Mouse (Mus musculus): ENCODE data around the gene Fam110c. TPM values are rescaled to one million over a fixed set of nuclear protein-coding genes. Genes with fewer than 3 reads are reported as not detected.
A peak's percentile ranks its signal among the peaks of the same experiment; 100 is the strongest.

Gene Fam110c
- polyA plus RNA-seq, 1 experiment from 2014 or later, result 7.7 TPM

GRCm38 (mm10) chr12:31122892-31123622 is 49.4 kb downstream of the Fam110c start:
- H3K27me3 ChIP-seq (replicated peaks; ENCODE audit: control insufficient read depth, insufficient read depth, low read length), result no peaks in the 10 kb centered on the region
- TF ChIP-seq CTCF (IDR thresholded peaks at IDR 0.05; ENCODE audit: low read depth), result no peak
- H3K27ac ChIP-seq (ENCODE audit: low read depth, low read length), result no peak overlapping the region
- no peak overlapping the region for H3K4me3 ChIP-seq (ENCODE audit: low read depth, low read length)
- H3K9ac ChIP-seq (ENCODE audit: low read depth, low read length), result no peak overlapping the region
- H3K4me2 ChIP-seq (replicated peaks; ENCODE audit: low read depth), result no peak overlapping the region
- no peaks in the 10 kb centered on the region for H3K4me1 ChIP-seq (replicated peaks; ENCODE audit: control insufficient read depth, insufficient read depth, low read length)
- no peaks in the 10 kb centered on the region for H3K9me3 ChIP-seq (ENCODE audit: control insufficient read depth)
- WGBS, result 52% methylated on average over 6 of the region's 6 CpGs
- no peaks in the 10 kb centered on the region for H3K36me3 ChIP-seq (ENCODE audit: control insufficient read depth, insufficient read depth)
- no peak for ATAC-seq

- no peak overlapping the region for H3K4me2 ChIP-seq (replicated peaks; ENCODE audit: low read depth)
- H3K27ac ChIP-seq (ENCODE audit: low read depth, low read length), result no peak overlapping the region
- H3K27me3 ChIP-seq (replicated peaks; ENCODE audit: control insufficient read depth, insufficient read depth, low read length), result no peaks in the 10 kb centered on the region
- no peak for ATAC-seq
- H3K9me3 ChIP-seq (ENCODE audit: control insufficient read depth), result no peaks in the 10 kb centered on the region
- H3K36me3 ChIP-seq (ENCODE audit: control insufficient read depth, insufficient read depth), result no peaks in the 10 kb centered on the region
- H3K4me1 ChIP-seq (replicated peaks; ENCODE audit: control insufficient read depth, insufficient read depth, low read length), result no peaks in the 10 kb centered on the region
- H3K9ac ChIP-seq (ENCODE audit: low read depth, low read length), result no peak overlapping the region
- 28% methylated on average over 1 of the region's 1 CpGs for WGBS
- peak; percentile 65 for TF ChIP-seq CTCF (IDR thresholded peaks at IDR 0.05; ENCODE audit: low read depth)
- H3K4me3 ChIP-seq (ENCODE audit: low read depth, low read length), result no peak overlapping the region
Measured at GRCm38 (mm10) chr12:31126071-31126470, 52.4 kb downstream of the Fam110c start.

- WGBS, result 80% methylated on average over 4 of the region's 4 CpGs
- H3K27me3 ChIP-seq (replicated peaks; ENCODE audit: control insufficient read depth, insufficient read depth, low read length), result no peaks in the 10 kb centered on the region
- H3K27ac ChIP-seq (ENCODE audit: low read depth, low read length), result no peak overlapping the region
- no peaks in the 10 kb centered on the region for H3K4me1 ChIP-seq (replicated peaks; ENCODE audit: control insufficient read depth, insufficient read depth, low read length)
- no peak overlapping the region for H3K4me3 ChIP-seq (ENCODE audit: low read depth, low read length)
- ATAC-seq, result no peak
- no peaks in the 10 kb centered on the region for H3K36me3 ChIP-seq (ENCODE audit: control insufficient read depth, insufficient read depth)
- H3K4me2 ChIP-seq (replicated peaks; ENCODE audit: low read depth), result no peak overlapping the region
- H3K9me3 ChIP-seq (ENCODE audit: control insufficient read depth), result no peaks in the 10 kb centered on the region
- no peak for TF ChIP-seq CTCF (IDR thresholded peaks at IDR 0.05; ENCODE audit: low read depth)
- H3K9ac ChIP-seq (ENCODE audit: low read depth, low read length), result no peak overlapping the region
Measured at GRCm38 (mm10) chr12:31129548-31129947, 55.9 kb downstream of the Fam110c start.

Other genes starting within 250 kb of the Fam110c start
- 0.47 and 1.5 TPM in 2 replicates for gene Alkal2, start 189.5 kb upstream of the Fam110c start, polyA plus RNA-seq (2015; fragmentation: Nextera tagmentation; extraction: Ambion mirVana)
- 94.1 and 108 TPM in 2 replicates for gene Acp1, start 162.3 kb upstream of the Fam110c start, polyA plus RNA-seq (2015; fragmentation: Nextera tagmentation; extraction: Ambion mirVana)
- gene Sh3yl1, start 162.2 kb upstream of the Fam110c start, polyA plus RNA-seq (2015; fragmentation: Nextera tagmentation; extraction: Ambion mirVana), result 33.3 and 34.2 TPM in 2 replicates
- not detected in 2 replicates for gene Gm6993, start 166.9 kb downstream of the Fam110c start, polyA plus RNA-seq (2015; fragmentation: Nextera tagmentation; extraction: Ambion mirVana)
- gene Lamb1, start 191.4 kb downstream of the Fam110c start, polyA plus RNA-seq (2015; fragmentation: Nextera tagmentation; extraction: Ambion mirVana), result 25.8 and 27.5 TPM in 2 replicates